In the genomic region with DNA sequence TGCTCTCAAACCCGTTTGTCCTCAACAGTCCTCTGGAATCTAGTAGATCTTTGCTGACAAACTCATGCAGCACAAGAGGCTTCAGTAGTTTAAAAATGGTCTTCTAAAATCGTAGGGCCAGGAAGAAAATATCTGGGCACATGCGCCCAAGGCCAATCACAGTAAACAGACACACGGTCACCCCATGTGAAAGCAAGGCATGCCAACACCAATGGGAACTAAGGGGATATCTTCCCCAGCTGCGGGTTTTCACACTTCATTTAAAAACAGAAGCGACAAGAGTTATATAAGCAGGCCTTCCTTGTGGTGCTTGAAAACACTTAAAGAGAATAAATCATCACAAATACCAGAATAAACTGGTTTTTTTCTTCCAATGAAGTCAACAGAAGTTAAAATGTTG, we compare ENCODE assay signal across 16 mouse cellular contexts.
"Had no signal": no experiment of that assay in that cellular context is flagged by ENCODE, and none has a peak within 500 bp of the region (broad histone marks: within the 10 kb centered on the region; RNA-seq: fewer than 3 reads in every experiment).

No protein-coding gene starts in this region.

- ATAC-seq: inflammation-experienced regulatory T-cells, adult 6 months; intestine, embryonic 16.5 days; midbrain, embryonic 13.5 days had no signal

- H3K27ac ChIP-seq: liver, embryonic 13.5 days; midbrain, embryonic 13.5 days; stomach, embryonic 15.5 days had no signal

- H3K4me1 ChIP-seq: liver, embryonic 13.5 days; midbrain, embryonic 13.5 days; stomach, embryonic 15.5 days had no signal

- DNase-seq: kidney, adult 18-20 months; kidney, adult 9 months; kidney, postnatal 14 days; kidney, postnatal 4 days; layer of hippocampus, adult 9-11 months; layer of hippocampus, postnatal 36 days; liver, embryonic 13.5 days; lung, adult 2 months; lung, postnatal 14 days; lung, postnatal 4 days; spleen, adult 18-20 months; thymus, postnatal 25 days had no signal

- H3K4me3 ChIP-seq: liver, embryonic 13.5 days; midbrain, embryonic 13.5 days; stomach, embryonic 15.5 days had no signal
